Mouse (Mus musculus) midbrain, embryonic 10.5 days (tissue): ENCODE measurements around the gene Astn2. TPM values are rescaled to one million over a fixed set of nuclear protein-coding genes. Genes with fewer than 3 reads are reported as not detected.

Source experiments
- DNase-seq: peaks from one replicate; pipeline ENCODE4 v3.0.0-alpha.2; 2017; ENCODE audit warnings: low spot score
- H3K27ac ChIP-seq: fragments of 300-500 bp; sonication (generic); replicated peaks from 2 replicates; pipeline ENCODE4 v1.5.1; 2016; ENCODE audit warnings: mild to moderate bottlenecking
- H3K27me3 ChIP-seq: fragments of 300-500 bp; sonication (generic); 2 replicates; pipeline ENCODE4 v1.6.1; 2016; ENCODE audit warnings: low read depth, mild to moderate bottlenecking; ENCODE audit not compliant: poor library complexity, severe bottlenecking
- H3K36me3 ChIP-seq: fragments of 300-500 bp; sonication (generic); 2 replicates; pipeline ENCODE4 v1.6.1; 2016; ENCODE audit warnings: mild to moderate bottlenecking, moderate library complexity
- H3K4me1 ChIP-seq: fragments of 300-500 bp; sonication (generic); 2 replicates; pipeline ENCODE4 v1.6.1; 2016
- H3K4me3 ChIP-seq: fragments of 300-500 bp; sonication (generic); 2 replicates; pipeline ENCODE4 v1.5.1; 2016; ENCODE audit warnings: mild to moderate bottlenecking, moderate library complexity
- H3K9me3 ChIP-seq: fragments of 300-500 bp; sonication (generic); replicated peaks from 2 replicates; pipeline ENCODE4 v1.6.1; 2016; ENCODE audit warnings: mild to moderate bottlenecking
- WGBS: fragments of 180-500 bp; shearing (Covaris S2); methylation state at CpG from one replicate; pipeline ENCODE4 v1.1.7; 2016; 5-methylcytosine and 5-hydroxymethylcytosine counted together
- polyA plus RNA-seq: library from polyadenylated mRNA; unstranded; fragments of >200 nt; fragmentation: Nextera tagmentation; extraction: Ambion mirVana; gene quantifications from 2 replicates; pipeline ENCODE4 v1.2.1, GENCODE M21; 2016

Gene Astn2
- polyA plus RNA-seq, 1 experiment from 2014 or later, result 0.32 TPM

GRCm38 (mm10) chr4:66302686-66303310 lies 101.6 kb downstream of the Astn2 start:
- DNase-seq, result no peak
- Histone ChIP-seq H3K27me3 (no peaks in the 10 kb centered on the region), H3K4me1 (peaks cover 7% of the 10 kb centered on the region), H3K9me3 (no peaks in the 10 kb centered on the region), H3K36me3 (no peaks in the 10 kb centered on the region), H3K4me3 (no peak overlapping the region), H3K27ac (no peak overlapping the region)
- WGBS, result 82% methylated on average over 7 of the region's 7 CpGs

GRCm38 (mm10) chr4:66285034-66285433 lies 119.4 kb downstream of the Astn2 start:
- H3K4me1 ChIP-seq, result no peaks in the 10 kb centered on the region
- H3K27ac ChIP-seq, result no peak overlapping the region
- no peaks in the 10 kb centered on the region for H3K36me3 ChIP-seq
- DNase-seq, result no peak
- H3K27me3 ChIP-seq, result no peaks in the 10 kb centered on the region
- H3K4me3 ChIP-seq, result no peak overlapping the region
- H3K9me3 ChIP-seq, result no peaks in the 10 kb centered on the region

- no peaks in the 10 kb centered on the region for H3K27me3 ChIP-seq
- DNase-seq, result no peak
- no peaks in the 10 kb centered on the region for H3K4me1 ChIP-seq
- no peaks in the 10 kb centered on the region for H3K9me3 ChIP-seq
- no peak overlapping the region for H3K4me3 ChIP-seq
- H3K27ac ChIP-seq, result no peak overlapping the region
- 74% methylated on average over 4 of the region's 4 CpGs for WGBS
- H3K36me3 ChIP-seq, result no peaks in the 10 kb centered on the region
Measured at GRCm38 (mm10) chr4:66276096-66276495, 128.3 kb downstream of the Astn2 start.

- Histone ChIP-seq H3K9me3 (no peaks in the 10 kb centered on the region), H3K27me3 (no peaks in the 10 kb centered on the region), H3K27ac (no peak overlapping the region), H3K36me3 (no peaks in the 10 kb centered on the region), H3K4me3 (no peak overlapping the region), H3K4me1 (no peaks in the 10 kb centered on the region)
- WGBS, result 91% methylated on average over 6 of the region's 6 CpGs
- no peak for DNase-seq
Measured at GRCm38 (mm10) chr4:66271550-66272117, 132.8 kb downstream of the Astn2 start.

- H3K27me3 ChIP-seq, result no peaks in the 10 kb centered on the region
Measured at GRCm38 (mm10) chr4:66264031-66264430, 140.4 kb downstream of the Astn2 start.

GRCm38 (mm10) chr4:66261276-66261675 lies 143.1 kb downstream of the Astn2 start:
- WGBS, result 93% methylated on average over 3 of the region's 3 CpGs
- Histone ChIP-seq H3K27me3 (no peaks in the 10 kb centered on the region), H3K9me3 (no peaks in the 10 kb centered on the region), H3K27ac (no peak overlapping the region), H3K4me3 (no peak overlapping the region), H3K4me1 (no peaks in the 10 kb centered on the region), H3K36me3 (no peaks in the 10 kb centered on the region)
- no peak for DNase-seq

More at GRCm38 (mm10) chr4:66264031-66264430, 140.4 kb downstream of the Astn2 start:
- H3K4me3 ChIP-seq, result no peak overlapping the region
- DNase-seq, result no peak
- H3K4me1 ChIP-seq, result no peaks in the 10 kb centered on the region
- no peaks in the 10 kb centered on the region for H3K9me3 ChIP-seq
- H3K27ac ChIP-seq, result no peak overlapping the region
- H3K36me3 ChIP-seq, result no peaks in the 10 kb centered on the region
- WGBS, result 90% methylated on average over 4 of the region's 4 CpGs

GRCm38 (mm10) chr4:66258905-66259304 lies 145.5 kb downstream of the Astn2 start:
- no peak overlapping the region for H3K4me3 ChIP-seq
- H3K9me3 ChIP-seq, result no peaks in the 10 kb centered on the region
- H3K27me3 ChIP-seq, result no peaks in the 10 kb centered on the region
- no peak overlapping the region for H3K27ac ChIP-seq
- no peaks in the 10 kb centered on the region for H3K4me1 ChIP-seq
- H3K36me3 ChIP-seq, result no peaks in the 10 kb centered on the region
- WGBS, result 79% methylated on average over 2 of the region's 2 CpGs
- no peak for DNase-seq

GRCm38 (mm10) chr4:66254695-66255492 lies 149.5 kb downstream of the Astn2 start:
- H3K27me3 ChIP-seq, result no peaks in the 10 kb centered on the region
- H3K27ac ChIP-seq, result no peak overlapping the region
- H3K4me1 ChIP-seq, result no peaks in the 10 kb centered on the region
- WGBS, result 91% methylated on average over 4 of the region's 4 CpGs
- no peaks in the 10 kb centered on the region for H3K9me3 ChIP-seq
- H3K36me3 ChIP-seq, result no peaks in the 10 kb centered on the region
- H3K4me3 ChIP-seq, result no peak overlapping the region
- DNase-seq, result no peak

GRCm38 (mm10) chr4:66248521-66248920 lies 155.9 kb downstream of the Astn2 start:
- Histone ChIP-seq H3K9me3 (no peaks in the 10 kb centered on the region), H3K4me1 (no peaks in the 10 kb centered on the region), H3K4me3 (no peak overlapping the region), H3K27ac (no peak overlapping the region), H3K36me3 (no peaks in the 10 kb centered on the region), H3K27me3 (no peaks in the 10 kb centered on the region)
- 87% methylated on average over 8 of the region's 8 CpGs for WGBS
- DNase-seq, result no peak

GRCm38 (mm10) chr4:66242683-66243082 lies 161.7 kb downstream of the Astn2 start:
- Histone ChIP-seq H3K27me3 (no peaks in the 10 kb centered on the region), H3K27ac (no peak overlapping the region), H3K4me1 (no peaks in the 10 kb centered on the region), H3K4me3 (no peak overlapping the region), H3K36me3 (no peaks in the 10 kb centered on the region), H3K9me3 (no peaks in the 10 kb centered on the region)
- DNase-seq, result no peak

GRCm38 (mm10) chr4:66232799-66233198 lies 171.6 kb downstream of the Astn2 start:
- Histone ChIP-seq H3K4me1 (0 out of 2 replicates have a peak, but pooled peaks cover 2% of the 10 kb centered on the region), H3K27me3 (no peaks in the 10 kb centered on the region), H3K9me3 (no peaks in the 10 kb centered on the region), H3K36me3 (no peaks in the 10 kb centered on the region), H3K4me3 (no peak overlapping the region), H3K27ac (no peak overlapping the region)
- 87% methylated on average over 3 of the region's 3 CpGs for WGBS
- no peak for DNase-seq

- Histone ChIP-seq H3K4me3 (no peak overlapping the region), H3K4me1 (0 out of 2 replicates have a peak, but pooled peaks cover 2% of the 10 kb centered on the region), H3K36me3 (no peaks in the 10 kb centered on the region), H3K27ac (no peak overlapping the region), H3K9me3 (no peaks in the 10 kb centered on the region), H3K27me3 (no peaks in the 10 kb centered on the region)
- DNase-seq, result no peak
- 90% methylated on average over 2 of the region's 2 CpGs for WGBS
Measured at GRCm38 (mm10) chr4:66232350-66232749, 172.1 kb downstream of the Astn2 start.

- no peak for DNase-seq
Measured at GRCm38 (mm10) chr4:66230735-66231134, 173.7 kb downstream of the Astn2 start.

More at GRCm38 (mm10) chr4:66230735-66231134, 173.7 kb downstream of the Astn2 start:
- Histone ChIP-seq H3K4me1 (0 out of 2 replicates have a peak, but pooled peaks cover 2% of the 10 kb centered on the region), H3K27ac (no peak overlapping the region), H3K36me3 (no peaks in the 10 kb centered on the region), H3K27me3 (no peaks in the 10 kb centered on the region), H3K9me3 (no peaks in the 10 kb centered on the region), H3K4me3 (no peak overlapping the region)
- 94% methylated on average over 4 of the region's 4 CpGs for WGBS
